Mouse (Mus musculus) layer of hippocampus, adult 8-10 months (tissue): Measurements from ENCODE around the gene Cdca8. TPM values are rescaled to one million over a fixed set of nuclear protein-coding genes. Genes with fewer than 3 reads are reported as not detected.

Source experiments
- DNase-seq, 2 experiments: peaks; one replicate each; pipeline ENCODE4 v3.0.0; 2022; ENCODE audit warnings: low spot score in 2 of 2
- total RNA-seq, 4 experiments: library from RNA; stranded (reverse); gene quantifications; 2 replicates each; pipeline ENCODE4 v1.2.4; 2022

Gene Cdca8
- total RNA-seq, 4 experiments from 2014 or later, result 1.2 to 2.0 (median 1.2) TPM

DNA sequence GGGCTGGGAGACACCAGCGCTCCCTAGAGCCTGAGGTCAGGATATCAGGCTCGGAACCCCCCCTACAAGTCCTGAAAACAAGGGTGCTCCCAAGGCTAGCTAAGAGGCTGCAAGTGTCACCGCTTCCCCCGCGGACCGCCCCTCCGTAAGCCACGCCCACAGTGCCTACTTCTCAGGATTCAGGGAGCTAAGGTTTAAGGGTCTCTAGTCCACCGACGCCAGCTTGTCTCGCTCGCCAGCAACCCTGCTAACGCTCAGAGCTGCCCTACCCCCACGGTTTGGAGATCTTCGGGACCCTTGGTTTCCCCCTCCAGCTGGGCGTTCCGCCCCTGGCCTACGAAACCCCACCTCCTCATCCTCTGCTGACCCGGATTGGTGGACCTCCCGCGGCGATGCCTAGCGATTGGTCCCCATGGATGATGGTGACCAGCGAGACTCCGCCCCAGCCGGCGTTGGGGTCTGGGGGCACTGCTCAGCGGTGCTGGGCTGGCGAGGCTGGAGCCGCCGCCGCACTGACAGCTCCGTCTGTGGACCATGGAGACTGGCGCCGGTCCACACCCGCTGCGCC, 57.7 kb downstream of the Cdca8 start:
- peak; percentile 76 to 83 for DNase-seq

DNA sequence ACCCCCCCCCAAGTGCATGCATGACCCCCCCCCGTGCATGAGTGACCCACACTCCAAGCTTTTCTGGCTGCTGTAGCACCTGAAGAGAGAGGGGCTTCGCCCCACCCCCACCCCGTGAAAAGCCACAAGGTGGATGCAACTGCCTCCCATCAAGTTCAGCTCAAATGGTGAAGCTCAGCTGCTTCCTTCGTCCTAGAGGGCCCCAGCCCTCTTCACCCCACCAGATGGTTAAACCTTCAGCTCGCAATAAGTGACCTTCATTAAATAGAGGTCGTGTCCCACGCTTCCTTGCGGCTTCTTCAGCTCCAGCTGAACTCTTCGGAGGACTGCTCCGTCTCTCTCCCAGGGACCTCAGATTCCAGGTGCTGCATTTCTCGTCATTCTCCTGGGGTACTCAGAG, 58.5 kb downstream of the Cdca8 start, which contains the start of gene Epha10:
TSS of gene Epha10 (plus strand) at position 301 of the 400 bp plus-strand sequence.
- DNase-seq, result no peak

DNA sequence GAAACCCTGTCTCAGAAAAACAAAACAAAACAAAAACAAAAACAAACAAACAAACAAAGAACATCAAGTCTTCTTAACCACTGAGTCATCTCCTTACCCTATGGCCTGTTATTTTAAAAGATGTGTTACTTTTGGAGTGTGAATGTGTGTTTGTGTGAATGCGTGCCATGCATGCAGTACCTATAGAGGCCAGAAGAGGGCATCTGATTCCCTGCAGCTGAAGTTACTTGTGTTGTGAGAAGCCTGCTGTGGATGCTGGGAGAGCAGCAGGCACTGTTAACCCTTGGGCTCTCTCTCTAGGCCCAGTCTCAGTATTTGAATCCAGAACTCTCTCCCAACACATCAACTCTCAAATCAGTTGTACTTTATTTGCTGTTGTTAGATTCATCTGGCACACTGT, 66.4 kb downstream of the Cdca8 start:
- DNase-seq, result no peak

Other genes with a start within 250 kb of the Cdca8 start
- 10 to 100 TPM; 15.3 to 18.3 (median 16.4) TPM for gene Utp11, start 245.7 kb downstream of the Cdca8 start, total RNA-seq
- 1 to 10 TPM; 1.6 to 2.9 (median 2.0) TPM for gene Fhl3, start 238.6 kb downstream of the Cdca8 start, total RNA-seq
- gene Sf3a3, start 224.5 kb downstream of the Cdca8 start, total RNA-seq, result 10 to 100 TPM; 33.8 to 39.5 (median 36.0) TPM
- gene Inpp5b, start 197.5 kb downstream of the Cdca8 start, total RNA-seq, result 10 to 100 TPM; 45.2 to 60.9 (median 49.3) TPM
- 10 to 100 TPM; 27.0 to 32.3 (median 27.9) TPM for gene Mtf1, start 137.2 kb downstream of the Cdca8 start, total RNA-seq
- 10 to 100 TPM; 34.1 to 42.4 (median 40.9) TPM for gene Yrdc, start 88.6 kb downstream of the Cdca8 start, total RNA-seq
- 10 to 100 TPM; 75.8 to 80.7 (median 78.8) TPM for gene 1110065P20Rik, start 88.1 kb downstream of the Cdca8 start, total RNA-seq
- 10 to 100 TPM; 46.0 to 55.5 (median 50.6) TPM for gene Maneal, start 77.1 kb downstream of the Cdca8 start, total RNA-seq
- gene Epha10, start 58.4 kb downstream of the Cdca8 start, total RNA-seq, result 10 to 100 TPM; 39.3 to 49.8 (median 44.4) TPM
- gene 9930104L06Rik, start 2.3 kb downstream of the Cdca8 start, total RNA-seq, result 10 to 100 TPM; 19.6 to 26.9 (median 25.3) TPM
- 1 to 10 TPM; 5.4 to 8.8 (median 7.9) TPM for gene Rspo1, start 47.1 kb upstream of the Cdca8 start, total RNA-seq
- 10 to 100 TPM; 53.7 to 69.5 (median 63.4) TPM for gene Gnl2, start 77.3 kb upstream of the Cdca8 start, total RNA-seq
- gene Dnali1, start 126.4 kb upstream of the Cdca8 start, total RNA-seq, result 1 to 10 TPM in 2 of 4 experiments, under 1 TPM in 2; 0.62 to 1.4 (median 1.2) TPM
- 10 to 100 TPM; 14.1 to 16.4 (median 14.7) TPM for gene Snip1, start 127.4 kb upstream of the Cdca8 start, total RNA-seq
- gene Meaf6, start 145.8 kb upstream of the Cdca8 start, total RNA-seq, result 100 to 1,000 TPM; 103 to 122 (median 110) TPM
- 1 to 10 TPM in 3 of 4 experiments, under 1 TPM in 1; 0.67 to 2.6 (median 1.5) TPM for gene Zc3h12a, start 188.5 kb upstream of the Cdca8 start, total RNA-seq